Mouse (Mus musculus): ENCODE data around the gene Sik3.

GRCm38 (mm10) chr9:46103154-46103553 is 90.5 kb downstream of the Sik3 start:
- TF ChIP-seq POLR2A (IDR thresholded peaks at IDR 0.05; ENCODE audit: low read depth, low read length) (no peak), CTCF (IDR thresholded peaks at IDR 0.05; ENCODE audit: extremely low read depth, insufficient read depth, insufficient read length, insufficient replicate concordance) (no peak)

All from spleen, adult 2 months (tissue).